Comparison of ENCODE assay signal across 8 mouse cellular contexts in the genomic region with DNA sequence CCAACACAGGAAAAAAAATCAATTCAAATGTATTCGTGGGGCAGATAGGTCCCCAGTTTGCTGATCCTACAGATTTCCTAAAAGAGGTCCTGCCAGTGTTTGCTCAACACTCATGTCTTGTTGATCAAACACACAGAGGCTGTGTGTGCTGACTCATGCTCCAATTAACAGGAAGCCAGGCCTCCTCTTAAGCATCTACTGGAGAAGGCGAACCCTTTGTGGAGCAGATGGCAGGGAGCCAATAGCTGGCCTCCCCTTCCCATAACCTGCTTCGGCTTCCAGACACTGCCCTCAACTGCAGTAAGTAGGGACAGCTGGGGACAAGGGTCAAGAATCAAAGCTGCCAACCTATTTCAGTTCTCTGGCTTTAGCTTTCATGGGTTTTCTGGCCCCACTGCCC. TPM values are rescaled to one million over a fixed set of nuclear protein-coding genes. Genes with fewer than 3 reads are reported as not detected.
DNase-seq lines count a peak whose midpoint lies in the region; ATAC-seq and TF ChIP-seq lines count a peak whose summit lies in the region.

No protein-coding gene starts in this region.

- H3K27me3 ChIP-seq in Patski, result no peaks in the 10 kb centered on the region

- DNase-seq in gastrocnemius, postnatal 14 days, result peak; percentile 44
- DNase-seq in gastrocnemius, adult 18-20 months (ENCODE audit: low spot score), result no peak
- peak; percentile 54 for DNase-seq in Patski (ENCODE audit: low read depth, low spot score)
- peak; percentile 53 for DNase-seq in forelimb bud, embryonic 11.5 days (ENCODE audit: low read depth, low spot score)
- DNase-seq in kidney, adult 9 months, result peak; percentile 31
- peak; percentile 88 for DNase-seq in lung, postnatal 36 days
- no peak for DNase-seq in thymus, adult 18-20 months
- no peak for DNase-seq in cerebellum, adult 11 months

- TF ChIP-seq CTCF in Patski (IDR thresholded peaks at IDR 0.05), result no peak

- intact Hi-C loops in gastrocnemius, postnatal 14 days (cut with DNase I; ENCODE audit: low total_unique reads), result no loop called here

- ATAC-seq in Patski, result peak; percentile 45

- POLR2A ChIA-PET in Patski (lab: Charles Lee), result no interaction called here

- CTCF ChIA-PET in Patski (lab: Charles Lee), result interaction anchor here (1.1 to 1.4 kb wide), 3 partner anchors 32 to 176 kb away, joined by 3 to 4 read pairs (median 3); no protein-coding TSS in a partner anchor

- in situ Hi-C loops in Patski (cut with MboI; ENCODE audit: low pct_unique_long_range_greater_than_20kb), result loop anchor here (5.0 kb wide), 1 partner anchor 55 kb away; no protein-coding TSS in a partner anchor

RNA-seq across cellular contexts. Expression of a gene that starts 58.1 kb away (rescaled TPM):
- 10 to 100 TPM; 26.6 to 37.9 TPM for total RNA-seq in gastrocnemius, postnatal 14 days (2021)
- 1 to 10 TPM; 5.7 to 7.3 TPM for total RNA-seq in gastrocnemius, adult 18-20 months (2021)
- 25.1 TPM for polyA plus RNA-seq in Patski (2021)

Comparison
In these comparisons a context has a peak if more than half of its experiments do, and no peak if none do; other contexts are left out.
1. DNase-seq: peak in gastrocnemius, postnatal 14 days (single experiment), Patski (single experiment), forelimb bud, embryonic 11.5 days (single experiment), kidney, adult 9 months (single experiment) and lung, postnatal 36 days (single experiment); none in gastrocnemius, adult 18-20 months (single experiment), thymus, adult 18-20 months (0 of 2) and cerebellum, adult 11 months (single experiment).